Mouse (Mus musculus) T-cell, adult 2 months (primary cell): Measurements from ENCODE around the gene Ddhd1.

Experiments used
- DNase-seq: peaks from one replicate; pipeline ENCODE4 v3.0.0; 2022; ENCODE audit warnings: low spot score

Gene Ddhd1

GRCm38 (mm10) chr14:45644786-45645185 is 13.2 kb downstream of the Ddhd1 start:
- no peak for DNase-seq

- no peak for DNase-seq
Measured at GRCm38 (mm10) chr14:45644202-45644601, 13.7 kb downstream of the Ddhd1 start.

GRCm38 (mm10) chr14:45643461-45643860 is 14.5 kb downstream of the Ddhd1 start:
- DNase-seq: no peak

GRCm38 (mm10) chr14:45642795-45643194 is 15.1 kb downstream of the Ddhd1 start:
- DNase-seq: no peak

GRCm38 (mm10) chr14:45642217-45642616 is 15.7 kb downstream of the Ddhd1 start:
- no peak for DNase-seq

GRCm38 (mm10) chr14:45638717-45639116 is 19.2 kb downstream of the Ddhd1 start:
- DNase-seq: no peak

GRCm38 (mm10) chr14:45635496-45635895 is 22.4 kb downstream of the Ddhd1 start:
- DNase-seq: no peak

- no peak for DNase-seq
Measured at GRCm38 (mm10) chr14:45632756-45633537, 25.0 kb downstream of the Ddhd1 start.

- no peak for DNase-seq
Measured at GRCm38 (mm10) chr14:45630544-45630943, 27.4 kb downstream of the Ddhd1 start.

GRCm38 (mm10) chr14:45629938-45630337 is 28.0 kb downstream of the Ddhd1 start:
- DNase-seq: no peak

GRCm38 (mm10) chr14:45618351-45618750 is 39.6 kb downstream of the Ddhd1 start:
- DNase-seq: no peak

- no peak for DNase-seq
Measured at GRCm38 (mm10) chr14:45616526-45616925, 41.4 kb downstream of the Ddhd1 start.

- no peak for DNase-seq
Measured at GRCm38 (mm10) chr14:45615776-45616175, 42.2 kb downstream of the Ddhd1 start.

GRCm38 (mm10) chr14:45614822-45615221 is 43.1 kb downstream of the Ddhd1 start:
- DNase-seq: no peak

- DNase-seq: no peak
Measured at GRCm38 (mm10) chr14:45614406-45614805, 43.5 kb downstream of the Ddhd1 start.

- no peak for DNase-seq
Measured at GRCm38 (mm10) chr14:45611654-45612053, 46.3 kb downstream of the Ddhd1 start.

GRCm38 (mm10) chr14:45602002-45602401 is 55.9 kb downstream of the Ddhd1 start:
- DNase-seq: no peak

- no peak for DNase-seq
Measured at GRCm38 (mm10) chr14:45600587-45600986, 57.4 kb downstream of the Ddhd1 start.

GRCm38 (mm10) chr14:45597855-45598254 is 60.1 kb downstream of the Ddhd1 start:
- DNase-seq: no peak

GRCm38 (mm10) chr14:45593261-45593660 is 64.7 kb downstream of the Ddhd1 start:
- no peak for DNase-seq

- DNase-seq: no peak
Measured at GRCm38 (mm10) chr14:45588403-45588802, 69.5 kb downstream of the Ddhd1 start.

- DNase-seq: no peak
Measured at GRCm38 (mm10) chr14:45587536-45587935, 70.4 kb downstream of the Ddhd1 start.

- no peak for DNase-seq
Measured at GRCm38 (mm10) chr14:45583494-45584027, 74.4 kb downstream of the Ddhd1 start.
